In the genomic region with DNA sequence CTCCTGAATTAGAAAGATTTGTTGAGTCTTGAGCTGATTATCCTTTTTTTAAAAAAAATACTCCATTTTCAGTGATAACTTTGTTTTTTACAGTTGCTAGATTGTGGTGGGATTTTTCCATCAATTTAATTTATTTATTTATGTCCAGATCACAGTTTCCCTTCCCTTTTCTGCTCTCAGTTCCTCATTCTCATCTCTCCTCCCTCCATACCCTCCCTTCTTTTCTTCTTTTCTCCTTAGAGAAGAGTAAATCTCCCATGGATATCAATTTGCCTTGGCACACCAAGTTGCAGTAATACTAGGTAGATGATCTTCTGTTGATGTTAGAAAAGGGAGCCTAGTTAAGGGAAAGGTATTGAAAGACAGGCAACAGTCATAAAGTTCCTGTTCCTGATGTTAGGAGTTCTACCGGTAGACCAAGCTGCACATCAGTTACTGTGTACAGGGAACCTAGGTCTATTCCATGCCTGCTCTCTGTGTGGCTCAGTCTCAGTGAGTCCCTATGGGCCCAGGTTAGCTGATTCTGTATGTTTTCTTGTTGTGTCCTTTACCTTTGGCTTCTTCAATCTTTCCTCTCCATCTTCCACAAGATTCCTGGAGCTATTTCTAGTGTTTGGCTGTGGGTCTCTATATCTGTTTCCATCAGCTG, we compare ENCODE assay signal across 23 mouse cellular contexts.
"Had no signal": no experiment of that assay in that cellular context is flagged by ENCODE, and none has a peak within 500 bp of the region (broad histone marks: within the 10 kb centered on the region; RNA-seq: fewer than 3 reads in every experiment).

No protein-coding gene starts in this region.

- H3K36me3 ChIP-seq: heart, embryonic 10.5 days; heart, embryonic 12.5 days; hindbrain, embryonic 13.5 days; hindbrain, embryonic 15.5 days; kidney, embryonic 15.5 days; limb, embryonic 10.5 days; limb, embryonic 12.5 days; liver, embryonic 13.5 days had no signal

- ATAC-seq: hindbrain, postnatal 0 days; intestine, embryonic 16.5 days had no signal

- H3K27me3 ChIP-seq: heart, embryonic 12.5 days; hindbrain, embryonic 13.5 days; hindbrain, embryonic 15.5 days; kidney, embryonic 15.5 days; limb, embryonic 12.5 days; liver, embryonic 13.5 days had no signal

- DNase-seq: gastrocnemius, postnatal 14 days; heart, adult 11 months; heart, adult 2 months; heart, postnatal 10 days; heart, postnatal 4 days; kidney, adult 11 months; kidney, adult 2 months; kidney, adult 9 months; kidney, postnatal 14 days; kidney, postnatal 36 days; layer of hippocampus, adult 9-11 months; layer of hippocampus, postnatal 36 days; liver; liver, embryonic 13.5 days had no signal
